Mouse (Mus musculus): ENCODE measurements around the gene Gm20826. TPM values are rescaled to one million over a fixed set of nuclear protein-coding genes. Genes with fewer than 3 reads are reported as not detected.

The Gm20826 gene
- polyA plus RNA-seq (2014; fragmentation: Illumina TruSeq; extraction: RNeasy Lipid Tissue Mini Kit (QIAGEN cat#74804); ENCODE audit: low replicate concordance) = not detected

DNA sequence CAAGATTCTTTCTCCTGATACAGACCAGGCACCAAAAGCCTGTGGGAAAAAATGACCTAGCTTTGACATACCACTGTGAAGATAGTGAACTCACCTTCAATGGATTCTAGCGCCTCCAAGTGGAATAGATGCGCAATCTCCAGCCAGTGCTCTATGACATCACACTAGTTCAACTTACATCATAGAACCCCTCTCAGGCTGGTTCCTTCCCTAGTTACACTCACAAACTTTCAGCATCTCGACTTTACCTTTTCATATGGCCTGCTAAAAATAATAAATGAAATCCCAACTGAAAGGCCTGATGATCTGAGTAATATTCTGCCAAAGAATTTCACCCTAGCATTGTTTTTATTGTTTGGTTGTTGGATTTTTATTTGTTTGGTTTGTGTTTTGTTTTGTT, at the start of gene Gm20826:
Gene Gm20826 (minus strand): TSS at position 101 of the 400 bp plus-strand sequence.

Other genes with a start within 250 kb of the Gm20826 start
- not detected for gene Gm21788, start 233.5 kb downstream of the Gm20826 start, polyA plus RNA-seq (2014; fragmentation: Illumina TruSeq; extraction: RNeasy Lipid Tissue Mini Kit (QIAGEN cat#74804); ENCODE audit: low replicate concordance)
- gene Gm28576, start 84.5 kb upstream of the Gm20826 start, polyA plus RNA-seq (2014; fragmentation: Illumina TruSeq; extraction: RNeasy Lipid Tissue Mini Kit (QIAGEN cat#74804); ENCODE audit: low replicate concordance) = not detected

All from small intestine, adult 10 weeks (tissue).